ENCODE assay signal across 19 mouse cellular contexts in genomic region chr2:92682256-92682655, GRCm38 (mm10).
DNase-seq lines count a peak whose midpoint lies in the region.
"Had no signal": no experiment of that assay in that cellular context is flagged by ENCODE, and none has a peak within 500 bp of the region (broad histone marks: within the 10 kb centered on the region; RNA-seq: fewer than 3 reads in every experiment).

No protein-coding gene starts in this region.

- peak; percentile 38 for DNase-seq in ES-CJ7 (ENCODE audit: low read depth, low spot score)
- peak; percentile 75 for DNase-seq in R1 (ENCODE audit: low read depth, low spot score)
- DNase-seq in ZHBTc4 (ENCODE audit: low read depth, low spot score): peak; percentile 55
- no peak for DNase-seq in gastrocnemius, postnatal 25 days
- no peak for DNase-seq in layer of hippocampus, adult 9-10 months (ENCODE audit: low spot score)
- DNase-seq in heart, postnatal 14 days: no peak
- DNase-seq: adrenal gland, adult 2 months; adrenal gland, adult 8-10 months; adrenal gland, postnatal 10 days; adrenal gland, postnatal 14 days; adrenal gland, postnatal 25 days; adrenal gland, postnatal 36 days; B cell, adult 2 months; cerebellum, adult 11 months; cerebellum, adult 11-12 months; cerebellum, adult 18-20 months; cerebellum, adult 2 months; cerebellum, adult 8-10 months; cerebellum, adult 9-10 months had no signal

- intact Hi-C loops in heart, postnatal 14 days (cut with DNase I): no loop called here

Comparison
In these comparisons a context has a peak if more than half of its experiments do, and no peak if none do; other contexts are left out.
1. DNase-seq: peak in ES-CJ7 (single experiment), R1 (single experiment) and ZHBTc4 (single experiment); none in gastrocnemius, postnatal 25 days (single experiment), layer of hippocampus, adult 9-10 months (single experiment) and heart, postnatal 14 days (0 of 2).